ENCODE assay signal across 8 mouse cellular contexts in genomic region chr5:124299307-124299706, GRCm38 (mm10). TPM values are rescaled to one million over a fixed set of nuclear protein-coding genes. Genes with fewer than 3 reads are reported as not detected.
A peak's percentile ranks its signal among the peaks of the same experiment; 100 is the strongest.
DNase-seq lines count a peak whose midpoint lies in the region; ATAC-seq and TF ChIP-seq lines count a peak whose summit lies in the region.
"Not testable (repeated sequence)": the region's sequence is repeated elsewhere in the genome, so short reads cannot be mapped to it uniquely, and the experiment has no call there.

No protein-coding gene starts in this region.

- POLR2A ChIA-PET in Patski (lab: Charles Lee): interaction anchor here (0.8 kb wide), 1 partner anchor 21 kb away, joined by 3 read pairs; no protein-coding TSS in a partner anchor

- H3K27ac ChIP-seq in embryonic facial prominence, embryonic 14.5 days (replicated peaks; ENCODE audit: low read depth, low read length); hindbrain, embryonic 14.5 days; liver, postnatal 0 days (ENCODE audit: low read depth): not testable (repeated sequence)

- not testable (repeated sequence) for TF ChIP-seq EP300 in liver, postnatal 0 days (IDR thresholded peaks at IDR 0.05; ENCODE audit: low read depth)

- CTCF ChIA-PET in Patski (lab: Charles Lee): interaction anchor here (0.7 to 2.8 kb wide), 7 partner anchors 9 to 137 kb away, joined by 3 to 14 read pairs (median 3); partner anchors contain the start of genes 2810006K23Rik and Mphosph9

- H3K27me3 ChIP-seq in Patski; embryonic facial prominence, embryonic 14.5 days (replicated peaks; ENCODE audit: control insufficient read depth, insufficient read depth, low read length); hindbrain, embryonic 14.5 days (ENCODE audit: control insufficient read depth, insufficient read depth, low read length); liver, postnatal 0 days (ENCODE audit: insufficient read depth, low read length): not testable (repeated sequence)

- H3K36me3 ChIP-seq in embryonic facial prominence, embryonic 14.5 days (ENCODE audit: control insufficient read depth, insufficient read depth, low read length): peaks cover 65% of the 10 kb centered on the region
- peaks cover 65% of the 10 kb centered on the region for H3K36me3 ChIP-seq in hindbrain, embryonic 14.5 days (replicated peaks; ENCODE audit: control insufficient read depth, insufficient read depth)
- peaks cover 29% of the 10 kb centered on the region for H3K36me3 ChIP-seq in liver, postnatal 0 days (replicated peaks; ENCODE audit: insufficient read depth, low read length)

- H3K4me2 ChIP-seq in embryonic facial prominence, embryonic 14.5 days (ENCODE audit: low read depth, low read length); hindbrain, embryonic 14.5 days (replicated peaks); liver, postnatal 0 days (ENCODE audit: low read depth, low read length): not testable (repeated sequence)

- 64% methylated on average over 3 of the region's 4 CpGs for WGBS in embryonic facial prominence, embryonic 14.5 days
- WGBS in hindbrain, embryonic 14.5 days: 56% methylated on average over 4 of the region's 4 CpGs
- 68% methylated on average over 3 of the region's 4 CpGs for WGBS in liver, postnatal 0 days (ENCODE audit: insufficient replicate concordance)

- in situ Hi-C loops in Patski (cut with MboI; ENCODE audit: low pct_unique_long_range_greater_than_20kb): not testable (repeated sequence)

- H3K4me3 ChIP-seq in embryonic facial prominence, embryonic 14.5 days (ENCODE audit: low read depth, low read length); hindbrain, embryonic 14.5 days (replicated peaks; ENCODE audit: low read length); liver, postnatal 0 days (ENCODE audit: low read depth, low read length): not testable (repeated sequence)

- TF ChIP-seq CTCF in Patski (IDR thresholded peaks at IDR 0.05): peak; percentile 76
- peak; percentile 70 for TF ChIP-seq CTCF in liver, postnatal 0 days (IDR thresholded peaks at IDR 0.05; ENCODE audit: low read depth)

- not testable (repeated sequence) for H3K9ac ChIP-seq in embryonic facial prominence, embryonic 14.5 days (ENCODE audit: low read depth, low read length); hindbrain, embryonic 14.5 days; liver, postnatal 0 days (replicated peaks)

- H3K9me3 ChIP-seq in embryonic facial prominence, embryonic 14.5 days (ENCODE audit: control insufficient read depth, low read length); hindbrain, embryonic 14.5 days (ENCODE audit: control insufficient read depth, low read length); liver, postnatal 0 days (ENCODE audit: low read length): not testable (repeated sequence)

- peak; percentile 43 for DNase-seq in CD4-positive helper T cell, adult 2 months (ENCODE audit: low read depth, low spot score)
- not testable (repeated sequence) for DNase-seq in Patski (ENCODE audit: low read depth, low spot score); liver, postnatal 0 days
- DNase-seq in c-Kit-positive CD71-positive TER-119-positive erythroid progenitor cells, embryonic 14.5 days (ENCODE audit: low spot score): peak; percentile 32
- DNase-seq in embryonic facial prominence, embryonic 14.5 days (ENCODE audit: low spot score): peak; percentile 12
- DNase-seq in hindbrain, embryonic 14.5 days (ENCODE audit: low spot score): peak; percentile 33
- peak; percentile 15 for DNase-seq in ovary, postnatal 14 days (ENCODE audit: low spot score)
- peak; percentile 18 for DNase-seq in thymus, postnatal 25 days

- H3K4me1 ChIP-seq in embryonic facial prominence, embryonic 14.5 days (ENCODE audit: control insufficient read depth, insufficient read depth, low read length); hindbrain, embryonic 14.5 days (replicated peaks; ENCODE audit: control insufficient read depth, insufficient read depth, low read length); liver, postnatal 0 days (ENCODE audit: insufficient read depth): not testable (repeated sequence)

- not testable (repeated sequence) for ATAC-seq in Patski; embryonic facial prominence, embryonic 14.5 days (ENCODE audit: low read depth); hindbrain, embryonic 14.5 days (ENCODE audit: low FRiP score); liver, postnatal 0 days

RNA-seq across cellular contexts. Expression of gene Mphosph9, which starts 28.5 kb away (rescaled TPM):
- 14.0 TPM for polyA plus RNA-seq in Patski (2021)
- polyA plus RNA-seq in embryonic facial prominence, embryonic 14.5 days (2014; fragmentation: Nextera tagmentation; extraction: Ambion mirVana): 9.3 and 10.2 TPM in 2 replicates
- polyA plus RNA-seq in hindbrain, embryonic 14.5 days (2014; fragmentation: Nextera tagmentation; extraction: Ambion mirVana): 10.1 and 12.6 TPM in 2 replicates
- 2.6 and 3.0 TPM in 2 replicates for polyA plus RNA-seq in liver, postnatal 0 days (2015; fragmentation: Nextera tagmentation; extraction: Ambion mirVana)

RNA-seq across cellular contexts. Expression of gene 2810006K23Rik, which starts 28.6 kb away (rescaled TPM):
- polyA plus RNA-seq in Patski (2021): 17.0 TPM
- polyA plus RNA-seq in embryonic facial prominence, embryonic 14.5 days (2014; fragmentation: Nextera tagmentation; extraction: Ambion mirVana): 9.3 and 10.4 TPM in 2 replicates
- polyA plus RNA-seq in hindbrain, embryonic 14.5 days (2014; fragmentation: Nextera tagmentation; extraction: Ambion mirVana): 9.4 and 10.2 TPM in 2 replicates
- 4.5 and 4.9 TPM in 2 replicates for polyA plus RNA-seq in liver, postnatal 0 days (2015; fragmentation: Nextera tagmentation; extraction: Ambion mirVana)

RNA-seq across cellular contexts. Expression of gene Pitpnm2, which starts 49.7 kb away (rescaled TPM):
- polyA plus RNA-seq in Patski (2021): 33.3 TPM
- polyA plus RNA-seq in embryonic facial prominence, embryonic 14.5 days (2014; fragmentation: Nextera tagmentation; extraction: Ambion mirVana): 7.6 and 8.4 TPM in 2 replicates
- 13.5 and 15.1 TPM in 2 replicates for polyA plus RNA-seq in hindbrain, embryonic 14.5 days (2014; fragmentation: Nextera tagmentation; extraction: Ambion mirVana)
- polyA plus RNA-seq in liver, postnatal 0 days (2015; fragmentation: Nextera tagmentation; extraction: Ambion mirVana): 2.1 and 2.4 TPM in 2 replicates
